Mouse (Mus musculus) stomach, embryonic 15.5 days (tissue): ENCODE measurements around the gene Zfp451. TPM values are rescaled to one million over a fixed set of nuclear protein-coding genes. Genes with fewer than 3 reads are reported as not detected.

Experiments
- polyA plus RNA-seq: library from polyadenylated mRNA; unstranded; fragments of >200 nt; fragmentation: Nextera tagmentation; extraction: Ambion mirVana; gene quantifications from 2 replicates; pipeline ENCODE4 v1.2.1, GENCODE M21; 2015

Zfp451 gene
- polyA plus RNA-seq, 1 experiment from 2014 or later, result 20.2 TPM

Other genes with a start within 250 kb of the Zfp451 start
- 31.9 and 32.6 TPM in 2 replicates for gene Prim2, start 144.8 kb downstream of the Zfp451 start, polyA plus RNA-seq
- gene Rab23, start 94.7 kb downstream of the Zfp451 start, polyA plus RNA-seq, result 24.1 and 26.8 TPM in 2 replicates
- 64.5 and 71.5 TPM in 2 replicates for gene Bag2, start 56.8 kb downstream of the Zfp451 start, polyA plus RNA-seq
- 0.83 and 1.1 TPM in 2 replicates for gene Bend6, start 93.2 kb upstream of the Zfp451 start, polyA plus RNA-seq
- gene Dst, start 93.6 kb upstream of the Zfp451 start, polyA plus RNA-seq, result 23.8 and 24.3 TPM in 2 replicates